Mouse (Mus musculus) neural tube, embryonic 13.5 days (tissue): ENCODE results near the gene Srsy. TPM values are rescaled to one million over a fixed set of nuclear protein-coding genes. Genes with fewer than 3 reads are reported as not detected.
"Not testable (repeated sequence)": the region's sequence is repeated elsewhere in the genome, so short reads cannot be mapped to it uniquely, and the experiment has no call there.

ENCODE experiments used
- ATAC-seq: fragments of 200-750 bp; cut with Nextera tagmentation; 2 replicates; pipeline ENCODE4 v1.8.0; 2017; ENCODE audit warnings: low read depth, mild to moderate bottlenecking, moderate TSS enrichment, moderate library complexity
- H3K27ac ChIP-seq: fragments of 300-500 bp; sonication (generic); replicated peaks from 2 replicates; pipeline ENCODE4 v1.5.1; 2015; ENCODE audit warnings: moderate library complexity, mild to moderate bottlenecking, inconsistent platforms
- H3K27me3 ChIP-seq: fragments of 300-500 bp; sonication (generic); 2 replicates; pipeline ENCODE4 v1.6.1; 2015; ENCODE audit warnings: mild to moderate bottlenecking, inconsistent platforms
- H3K36me3 ChIP-seq: fragments of 300-500 bp; sonication (generic); 2 replicates; pipeline ENCODE4 v1.6.1; 2015; ENCODE audit warnings: mild to moderate bottlenecking, inconsistent platforms
- H3K4me1 ChIP-seq: fragments of 300-500 bp; sonication (generic); replicated peaks from 2 replicates; pipeline ENCODE4 v1.6.1; 2015; ENCODE audit warnings: inconsistent platforms
- H3K4me2 ChIP-seq: fragments of 300-500 bp; sonication (generic); 2 replicates; pipeline ENCODE4 v1.6.1; 2015; ENCODE audit warnings: inconsistent platforms, mild to moderate bottlenecking, moderate library complexity
- H3K4me3 ChIP-seq: fragments of 300-500 bp; sonication (generic); 2 replicates; pipeline ENCODE4 v1.5.1; 2015; ENCODE audit warnings: mild to moderate bottlenecking, inconsistent platforms
- H3K9ac ChIP-seq: fragments of 300-500 bp; sonication (generic); 2 replicates; pipeline ENCODE4 v1.6.1; 2015; ENCODE audit warnings: moderate library complexity, mild to moderate bottlenecking, inconsistent platforms
- H3K9me3 ChIP-seq: fragments of 300-500 bp; sonication (generic); 2 replicates; pipeline ENCODE4 v1.6.1; 2016; ENCODE audit warnings: inconsistent platforms
- WGBS: fragments of 180-500 bp; shearing (Covaris S2); methylation state at CpG from one replicate; pipeline ENCODE4 v1.1.7; 2015; 5-methylcytosine and 5-hydroxymethylcytosine counted together
- polyA plus RNA-seq: library from polyadenylated mRNA; unstranded; fragments of >200 nt; fragmentation: Nextera tagmentation; extraction: Ambion mirVana; gene quantifications from 2 replicates; pipeline ENCODE4 v1.2.1, GENCODE M21; 2015

The Srsy gene
- not detected in 2 replicates for polyA plus RNA-seq

- not testable (repeated sequence) for H3K27me3 ChIP-seq, H3K9ac ChIP-seq, H3K9me3 ChIP-seq, H3K27ac ChIP-seq, H3K4me1 ChIP-seq, H3K4me2 ChIP-seq, H3K4me3 ChIP-seq, ATAC-seq, H3K36me3 ChIP-seq
- WGBS: no CpG with 5 or more reads among the region's 1 CpGs
Observed at GRCm38 (mm10) chrY:17937230-17937629, at the start of gene Srsy. Gene Srsy (minus strand): TSS chrY:17937330.

Other genes with a start within 250 kb of the Srsy start
- not detected in 2 replicates for gene Gm21904, start 91.1 kb downstream of the Srsy start, polyA plus RNA-seq
- not detected in 2 replicates for gene Gm20772, start 62.6 kb downstream of the Srsy start, polyA plus RNA-seq
- not detected in 2 replicates for gene Gm20831, start 62.6 kb downstream of the Srsy start, polyA plus RNA-seq
- not detected in 2 replicates for gene Gm21764, start 124.5 kb upstream of the Srsy start, polyA plus RNA-seq
- not detected in 2 replicates for gene Ssty1, start 151.8 kb upstream of the Srsy start, polyA plus RNA-seq